Mouse (Mus musculus): ENCODE data around the gene Atxn7. TPM values are rescaled to one million over a fixed set of nuclear protein-coding genes. Genes with fewer than 3 reads are reported as not detected.

Atxn7 gene
- total RNA-seq, 2 experiments from 2014 or later, result 24.4 to 30.5 TPM

- intact Hi-C loops (cut with DNase I), result no loop called here
- DNase-seq (ENCODE audit: low spot score in 2 of 2), result no peak
Measured at GRCm38 (mm10) chr14:13971644-13972234, 10.5 kb downstream of the Atxn7 start.

DNA sequence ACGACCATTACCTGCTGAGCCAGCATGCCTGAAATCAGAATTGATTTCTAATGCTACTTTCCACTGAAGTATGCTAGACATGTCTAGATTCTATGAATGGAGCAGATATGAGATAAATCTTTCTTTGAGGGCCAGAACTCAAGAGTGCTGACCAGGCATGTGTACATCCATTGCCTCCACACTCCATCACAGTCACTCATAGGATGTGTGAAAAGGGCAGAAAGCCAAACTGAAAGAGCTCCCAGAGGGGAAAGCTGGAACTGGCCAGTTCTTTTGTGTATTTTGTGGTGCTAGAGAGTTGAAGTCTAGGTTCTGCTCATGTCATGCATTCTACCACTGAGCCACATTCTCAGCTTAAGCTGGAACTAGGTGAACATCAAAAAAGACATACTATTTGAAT is 16.3 kb downstream of the Atxn7 start:
- intact Hi-C loops (cut with DNase I), result no loop called here
- DNase-seq (ENCODE audit: low spot score in 2 of 2), result no peak

GRCm38 (mm10) chr14:13981286-13981685 is 20.0 kb downstream of the Atxn7 start:
- no peak for DNase-seq (ENCODE audit: low spot score in 2 of 2)
- intact Hi-C loops (cut with DNase I), result no loop called here

DNA sequence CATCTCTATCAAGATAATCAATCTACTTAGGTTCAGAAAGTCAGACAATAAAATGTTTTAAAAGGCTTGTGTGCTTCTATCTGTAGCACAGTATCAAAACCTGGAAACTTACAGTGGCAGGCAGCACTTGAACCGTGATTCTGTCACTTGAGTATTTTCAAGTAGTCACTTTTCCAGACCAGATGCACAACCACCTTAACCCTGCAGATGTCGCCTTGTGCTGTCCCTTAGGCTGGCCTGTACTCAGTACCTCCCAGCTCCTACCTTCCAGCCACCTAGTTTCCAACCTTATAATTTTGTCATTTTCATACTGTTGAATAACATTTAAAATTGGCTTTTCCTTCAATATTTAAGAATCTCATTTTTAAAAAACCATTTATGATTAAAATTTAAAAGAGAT is 20.9 kb downstream of the Atxn7 start:
- intact Hi-C loops (cut with DNase I), result no loop called here
- no peak for DNase-seq (ENCODE audit: low spot score in 2 of 2)

DNA sequence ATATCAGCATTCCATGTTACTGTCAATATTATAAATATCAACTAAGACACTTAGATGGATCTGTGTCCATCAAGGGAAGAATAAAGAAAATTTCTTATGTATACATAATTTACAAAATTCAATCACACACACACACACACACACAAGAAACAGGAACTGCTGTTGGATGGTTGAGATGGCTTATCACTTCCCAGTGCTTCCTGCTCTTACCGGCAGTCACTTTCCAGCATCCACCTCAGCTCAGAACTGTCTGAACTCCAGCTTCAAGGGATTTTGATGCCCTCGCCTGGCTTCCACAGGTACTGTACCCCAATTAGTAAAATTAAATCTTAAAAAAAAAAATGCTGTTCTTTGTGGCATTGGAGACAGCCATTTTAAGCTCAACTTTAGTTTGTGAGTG is 27.2 kb downstream of the Atxn7 start:
- DNase-seq (ENCODE audit: low spot score in 2 of 2), result no peak
- intact Hi-C loops (cut with DNase I), result no loop called here

GRCm38 (mm10) chr14:13990741-13991140 is 29.5 kb downstream of the Atxn7 start:
- DNase-seq (ENCODE audit: low spot score in 2 of 2), result no peak
- intact Hi-C loops (cut with DNase I), result no loop called here

DNA sequence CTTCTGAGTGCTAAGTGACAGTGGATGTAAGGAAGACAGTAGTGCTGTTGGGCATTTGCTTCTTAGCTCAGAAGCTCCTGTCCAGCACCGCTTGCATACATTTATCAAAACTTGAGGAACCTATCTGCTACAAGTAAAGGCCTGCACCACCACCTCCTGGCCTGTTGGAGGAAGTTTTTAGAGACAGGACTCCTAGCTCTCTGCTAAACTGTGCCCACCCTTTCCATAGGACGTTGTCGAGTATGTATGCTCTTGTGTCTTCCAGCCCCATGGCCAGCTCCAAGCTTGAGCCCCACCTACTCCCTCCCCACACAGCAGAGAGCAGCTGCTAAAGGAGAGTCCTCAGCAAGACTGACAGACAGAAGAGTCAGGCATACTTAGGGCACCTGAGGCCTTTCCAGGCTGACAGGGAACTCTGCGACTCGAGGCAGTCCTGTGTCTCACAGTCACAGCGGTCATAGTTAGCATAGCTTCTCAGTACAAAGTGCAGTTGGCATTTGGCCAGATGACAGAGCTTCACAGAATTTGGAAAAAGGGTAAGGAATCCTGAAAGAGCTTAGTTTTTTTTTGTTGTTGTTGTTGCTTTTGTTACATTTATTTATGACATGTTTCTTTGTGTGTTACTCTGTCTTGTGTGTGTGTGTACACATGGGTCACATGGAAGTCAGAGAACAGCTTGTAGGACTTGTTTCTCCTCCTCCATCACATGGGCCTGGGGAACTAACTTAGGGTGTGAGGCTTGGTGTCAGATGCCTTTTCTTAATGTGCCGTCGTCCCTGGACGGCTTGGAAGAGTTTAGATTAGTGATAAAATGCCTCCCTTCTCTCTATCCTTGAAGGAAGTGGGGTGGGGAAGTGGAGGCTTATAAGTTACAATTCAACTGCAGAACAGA is 34.2 kb downstream of the Atxn7 start:
- intact Hi-C loops (cut with DNase I), result no loop called here
- no peak for DNase-seq (ENCODE audit: low spot score in 2 of 2)

DNA sequence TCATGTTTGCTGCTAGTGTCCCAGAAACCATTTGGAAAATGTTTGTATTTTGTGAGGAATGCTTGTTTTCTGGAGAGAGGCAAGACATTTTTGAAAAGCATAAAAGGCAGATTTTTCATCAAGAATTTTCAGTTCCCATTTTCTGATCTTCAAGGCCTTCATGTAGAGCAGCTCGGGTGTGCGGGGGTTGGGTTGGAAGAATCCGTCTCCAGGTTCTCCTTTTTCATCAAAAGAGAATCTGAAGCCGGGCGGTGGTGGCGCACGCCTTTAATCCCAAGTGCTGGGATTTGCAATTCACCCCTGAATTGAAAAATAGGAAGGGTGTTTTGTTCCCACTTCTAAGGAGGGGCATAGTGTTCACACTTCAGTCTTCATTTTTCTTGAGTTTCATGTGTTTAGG is 41.5 kb downstream of the Atxn7 start:
- no peak for DNase-seq (ENCODE audit: low spot score in 2 of 2)
- intact Hi-C loops (cut with DNase I), result no loop called here

DNA sequence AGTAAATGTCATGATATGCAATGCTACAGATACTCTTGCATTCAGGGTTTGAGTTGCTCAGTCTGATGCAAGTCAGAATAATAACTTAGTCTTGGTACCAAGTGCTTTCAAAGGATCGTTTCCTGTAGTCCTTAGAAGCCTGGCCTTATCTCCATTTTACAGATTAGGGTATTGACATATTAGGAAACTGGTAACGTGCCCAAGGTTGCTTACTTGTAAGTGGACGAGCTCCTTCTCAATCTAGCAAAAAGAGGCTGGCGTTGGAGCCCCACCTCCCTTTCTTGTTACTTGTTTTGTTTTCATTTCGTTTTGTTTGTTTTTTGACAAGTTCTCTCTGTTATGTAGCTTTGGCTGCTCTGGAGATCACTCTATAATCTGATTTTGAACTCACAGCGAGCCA is 48.5 kb downstream of the Atxn7 start:
- no peak for DNase-seq (ENCODE audit: low spot score in 2 of 2)
- intact Hi-C loops (cut with DNase I), result no loop called here

DNA sequence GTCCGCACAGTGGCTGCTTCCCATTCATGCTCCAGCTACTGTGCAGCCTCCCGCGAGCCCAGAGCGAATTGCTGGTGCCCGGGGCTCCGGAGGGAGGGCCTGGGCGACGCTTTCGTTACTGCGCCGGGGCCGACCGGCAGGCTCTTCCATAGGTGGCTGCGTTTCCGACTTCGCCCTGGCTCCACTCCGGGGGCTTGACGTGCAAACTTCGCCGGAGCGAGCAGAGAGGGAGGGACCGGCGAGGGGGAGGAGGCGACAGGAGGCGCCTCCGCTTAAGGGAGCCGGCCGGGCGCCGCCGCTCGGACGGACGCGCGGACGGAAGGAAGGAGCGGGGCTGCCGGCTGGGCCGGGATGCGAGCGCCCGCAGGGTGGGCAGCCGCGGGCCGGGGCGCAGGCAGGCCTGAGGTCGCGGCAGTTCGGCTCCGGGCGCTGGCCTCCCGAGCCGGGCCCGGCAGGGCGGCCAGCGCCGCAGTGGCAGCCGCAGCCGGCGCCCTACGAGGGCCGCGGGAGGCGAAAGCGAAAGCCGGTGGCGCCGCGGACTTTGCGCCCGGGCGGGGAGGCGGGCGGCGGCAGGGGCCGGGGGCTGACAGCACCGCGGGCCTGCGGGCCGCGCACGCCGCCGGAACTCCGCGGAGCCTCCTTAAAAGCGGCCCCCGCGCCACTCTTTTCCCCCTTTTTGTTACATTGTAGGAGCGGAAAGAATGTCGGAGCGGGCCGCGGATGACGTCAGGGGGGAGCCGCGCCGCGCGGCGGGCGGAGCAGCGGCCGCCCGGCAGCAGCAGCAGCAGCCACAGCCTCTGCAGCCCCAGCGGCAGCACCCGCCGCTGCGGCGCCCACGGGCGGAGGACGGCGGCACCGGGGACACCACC is 51.4 kb downstream of the Atxn7 start:
- peak; percentile 84 to 89 for DNase-seq (ENCODE audit: low spot score in 2 of 2)
- intact Hi-C loops (cut with DNase I), result loop anchor here (2.0 kb wide), 1 partner anchor 52 kb away; the partner anchor contains the start of genes Atxn7 and Thoc7

GRCm38 (mm10) chr14:14013252-14013711 is 52.0 kb downstream of the Atxn7 start:
- DNase-seq (ENCODE audit: low spot score in 2 of 2), result no peak

DNA sequence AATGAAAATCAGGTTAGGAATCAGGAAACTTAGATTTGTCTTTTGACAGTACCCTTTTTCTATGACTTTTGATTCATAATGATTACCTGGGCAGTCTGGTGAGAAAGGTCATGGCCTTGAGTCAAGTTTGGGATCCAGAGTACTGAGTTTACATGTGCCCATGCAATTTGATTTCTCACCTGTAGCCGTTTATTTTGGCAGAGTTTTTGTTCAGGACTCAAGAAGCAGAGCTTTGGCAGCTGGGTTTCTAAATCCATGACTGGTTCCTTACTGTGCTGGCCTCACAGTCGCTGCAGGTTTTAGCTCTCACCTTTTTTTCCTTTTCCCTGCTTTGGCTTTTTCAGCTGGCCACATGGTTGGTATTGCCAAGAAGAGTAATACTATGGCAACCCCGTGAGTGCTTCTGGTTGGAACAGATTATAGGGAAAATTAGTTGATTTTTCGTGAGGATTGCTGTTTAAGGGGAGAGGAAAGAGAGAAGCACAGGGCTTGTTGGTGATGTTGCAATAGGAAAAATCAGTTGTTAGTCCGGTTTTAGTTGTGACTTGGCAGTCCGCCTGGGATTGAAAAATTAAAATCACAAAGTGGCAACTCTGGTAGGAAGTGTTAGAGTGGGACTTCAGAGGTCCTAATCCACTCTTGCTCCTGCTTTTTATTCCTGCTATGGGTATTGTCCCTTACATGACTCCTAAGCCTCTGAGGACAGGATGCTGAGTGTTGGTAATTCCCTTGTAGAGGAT is 53.6 kb downstream of the Atxn7 start:
- DNase-seq (ENCODE audit: low spot score in 2 of 2), result no peak
- intact Hi-C loops (cut with DNase I), result loop anchor here (5.0 kb wide), 1 partner anchor 82 kb away; no protein-coding TSS in a partner anchor

More at GRCm38 (mm10) chr14:14013252-14013711, 52.0 kb downstream of the Atxn7 start:
- intact Hi-C loops (cut with DNase I), result loop anchor here (2.0 kb wide), 1 partner anchor 52 kb away; the partner anchor contains the start of genes Atxn7 and Thoc7

DNA sequence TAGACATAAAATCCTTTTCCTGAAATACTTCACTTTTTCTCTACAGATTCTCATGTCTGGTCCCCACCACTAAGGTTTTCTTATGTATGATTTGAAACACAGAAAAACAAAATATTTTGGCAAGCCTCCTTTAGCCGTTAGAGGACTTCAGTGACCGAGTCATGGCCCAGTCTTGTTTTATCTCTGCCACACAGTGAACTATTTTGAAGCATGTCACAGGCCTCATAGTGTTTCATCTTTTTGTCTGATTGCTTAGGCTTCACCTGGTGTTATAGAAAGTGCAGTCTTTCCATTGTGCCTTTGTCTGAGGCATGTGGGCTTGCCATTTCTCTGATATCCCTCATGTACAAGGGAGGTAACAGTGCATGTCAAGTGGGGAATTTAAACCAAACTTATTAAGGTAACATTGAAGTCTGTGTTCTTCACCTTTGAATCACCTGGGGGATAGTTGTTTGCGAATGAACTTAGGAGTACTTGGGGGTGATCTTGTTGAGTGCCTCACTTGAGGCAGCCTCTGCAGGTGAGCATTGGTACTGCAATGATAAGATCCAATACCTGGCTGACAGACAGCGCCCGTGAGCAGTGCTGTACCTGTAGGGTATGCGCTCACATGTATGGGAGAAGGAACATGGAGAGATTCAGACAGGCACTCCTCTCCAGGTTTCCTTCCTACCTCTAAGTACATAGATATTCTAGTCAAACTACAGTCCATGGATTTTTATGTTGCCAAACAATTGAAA is 58.1 kb downstream of the Atxn7 start:
- no peak for DNase-seq (ENCODE audit: low spot score in 2 of 2)
- intact Hi-C loops (cut with DNase I), result loop anchor here (5.0 kb wide), 1 partner anchor 78 kb away; no protein-coding TSS in a partner anchor

GRCm38 (mm10) chr14:14021244-14021643 is 60.0 kb downstream of the Atxn7 start:
- intact Hi-C loops (cut with DNase I), result no loop called here

DNA sequence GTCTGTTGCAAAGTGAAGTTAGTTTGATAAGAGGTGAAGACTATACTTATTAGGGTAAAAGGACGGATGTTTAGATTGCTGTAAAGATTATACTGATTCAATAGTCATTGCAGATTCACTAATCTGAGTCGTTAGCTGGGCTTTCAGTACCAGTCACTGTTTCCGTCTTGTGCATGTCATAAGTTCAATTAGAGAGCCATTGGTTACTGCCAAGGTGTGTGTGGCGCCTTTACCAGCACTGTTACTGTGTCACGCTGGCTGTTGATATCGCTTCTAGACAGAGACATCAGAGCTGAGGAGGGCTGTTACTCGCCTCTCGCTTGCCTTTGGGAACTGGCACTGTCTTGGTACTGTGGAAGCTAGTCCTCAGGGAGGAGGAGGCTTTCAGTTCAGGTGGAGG is 64.6 kb downstream of the Atxn7 start:
- DNase-seq (ENCODE audit: low spot score in 2 of 2), result no peak
- intact Hi-C loops (cut with DNase I), result no loop called here

More at GRCm38 (mm10) chr14:14021244-14021643, 60.0 kb downstream of the Atxn7 start:
- DNase-seq (ENCODE audit: low spot score in 2 of 2), result no peak

GRCm38 (mm10) chr14:14030621-14031020 is 69.4 kb downstream of the Atxn7 start:
- intact Hi-C loops (cut with DNase I), result no loop called here
- no peak for DNase-seq (ENCODE audit: low spot score in 2 of 2)

- intact Hi-C loops (cut with DNase I), result no loop called here
- DNase-seq (ENCODE audit: low spot score in 2 of 2), result no peak
Measured at GRCm38 (mm10) chr14:14032842-14033241, 71.6 kb downstream of the Atxn7 start.

DNA sequence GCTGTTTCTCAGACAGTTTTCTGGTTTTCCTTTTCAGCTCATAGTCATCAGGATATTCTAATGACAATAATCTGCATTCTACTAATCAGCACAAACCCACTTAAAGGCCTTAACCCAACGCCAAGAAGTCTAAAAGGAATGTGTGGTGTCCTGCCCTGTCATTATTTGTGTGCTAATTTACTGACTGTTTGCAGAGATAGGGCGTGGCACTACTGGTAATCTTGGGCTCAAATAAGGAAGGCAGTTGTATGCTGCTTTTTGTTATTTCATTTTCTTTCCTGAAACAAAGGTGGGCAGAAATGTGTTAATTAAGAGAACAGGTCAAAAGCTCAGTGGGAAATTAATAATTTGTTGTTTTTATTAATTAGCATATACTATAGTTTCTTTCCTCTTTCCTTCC is 75.1 kb downstream of the Atxn7 start:
- DNase-seq (ENCODE audit: low spot score in 2 of 2), result no peak
- intact Hi-C loops (cut with DNase I), result no loop called here
